Mouse (Mus musculus) Patski (cell line): Measurements from ENCODE around the gene Olfr124. TPM values are rescaled to one million over a fixed set of nuclear protein-coding genes. Genes with fewer than 3 reads are reported as not detected.

ENCODE experiments used
- ATAC-seq: fragments of 100-300 bp; one replicate; pipeline ENCODE4 v1.8.0; 2021
- CTCF ChIA-PET: fragments of 350-600 bp; sonication (Branson Sonifier 250); formaldehyde crosslinking; loops from one replicate; lab custom pipeline; 2022; ENCODE audit warnings: inconsistent platforms; lab: Charles Lee
- POLR2A ChIA-PET: fragments of 350-600 bp; sonication (Branson Sonifier 250); formaldehyde crosslinking; loops from one replicate; lab custom pipeline; 2022; ENCODE audit warnings: antibody characterized with exemption, inconsistent platforms; lab: Charles Lee
- DNase-seq: peaks from one replicate; pipeline ENCODE4 v3.0.0-alpha.2; 2011; ENCODE audit warnings: low read depth, low spot score
- H3K27me3 ChIP-seq: fragments of 371-371 bp; one replicate; pipeline ENCODE4 v1.5.1; 2021
- CTCF ChIP-seq: fragments of 100-300 bp; IDR thresholded peaks from one replicate; pipeline ENCODE4 v1.5.1; 2021
- in situ Hi-C: fragments of 300-500 bp; cut with MboI; formaldehyde crosslinking; loops from 3 replicates; pipeline ENCODE4 v1.11.1; 2018; ENCODE audit warnings: low pct_unique_long_range_greater_than_20kb, mixed read lengths
- polyA plus RNA-seq: library from polyadenylated mRNA; unstranded; gene quantifications from one replicate; pipeline ENCODE4 v1.2.3, GENCODE M21; 2021

Gene Olfr124
- polyA plus RNA-seq, result not detected

DNA sequence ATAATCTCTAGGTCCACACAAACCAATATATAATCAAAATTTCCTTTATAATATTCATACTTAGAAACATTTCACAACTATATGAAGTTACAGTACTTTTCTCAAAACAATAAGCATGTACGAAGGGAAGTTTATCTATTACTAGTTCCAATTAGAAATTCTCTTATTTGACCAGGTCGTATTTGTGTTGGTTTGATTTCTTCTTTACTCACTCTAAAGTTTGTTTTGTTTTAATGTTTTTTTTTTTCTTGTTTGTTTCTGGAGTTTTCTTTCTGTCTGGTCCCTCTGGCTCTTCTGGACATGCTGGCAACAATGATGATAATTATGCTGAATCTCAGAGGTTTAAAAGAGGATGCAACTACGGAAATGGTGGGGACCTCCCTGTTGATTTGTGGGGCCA lies at the start of gene Olfr124:
TSS of gene Olfr124 (plus strand) at position 301 of the 400 bp plus-strand sequence.
- H3K27me3 ChIP-seq, result no peaks in the 10 kb centered on the region
- ATAC-seq (no peak), DNase-seq (no peak)
- ChIA-PET POLR2A (no interaction called here), CTCF (no interaction called here)
- in situ Hi-C loops, result no loop called here
- TF ChIP-seq CTCF, result no peak

DNA sequence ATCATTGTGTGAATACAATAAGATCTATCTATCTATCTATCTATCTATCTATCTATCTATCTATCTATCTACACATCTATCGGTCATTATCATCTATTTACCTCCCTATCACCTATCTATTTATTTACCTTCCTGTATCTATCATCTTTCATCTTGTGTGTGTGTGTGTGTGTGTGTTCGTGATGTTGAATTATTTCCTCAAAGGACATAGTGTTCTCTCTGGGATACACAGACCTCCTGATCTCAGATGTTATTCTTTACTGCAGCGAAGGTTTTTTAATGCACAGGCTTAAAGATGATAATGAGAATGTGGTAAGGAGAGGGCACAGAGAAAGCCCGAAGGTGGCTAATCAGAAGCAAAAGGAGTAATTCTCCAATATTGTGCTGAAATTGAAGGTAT lies 31.4 kb upstream of the Olfr124 start, which contains the start of gene Olfr122:
TSS of gene Olfr122 (plus strand) at position 301 of the 400 bp plus-strand sequence.
- no peaks in the 10 kb centered on the region for H3K27me3 ChIP-seq
- DNase-seq, result no peak
- in situ Hi-C loops, result no loop called here
- ChIA-PET POLR2A (no interaction called here), CTCF (no interaction called here)
- ATAC-seq, result no peak
- no peak for TF ChIP-seq CTCF

DNA sequence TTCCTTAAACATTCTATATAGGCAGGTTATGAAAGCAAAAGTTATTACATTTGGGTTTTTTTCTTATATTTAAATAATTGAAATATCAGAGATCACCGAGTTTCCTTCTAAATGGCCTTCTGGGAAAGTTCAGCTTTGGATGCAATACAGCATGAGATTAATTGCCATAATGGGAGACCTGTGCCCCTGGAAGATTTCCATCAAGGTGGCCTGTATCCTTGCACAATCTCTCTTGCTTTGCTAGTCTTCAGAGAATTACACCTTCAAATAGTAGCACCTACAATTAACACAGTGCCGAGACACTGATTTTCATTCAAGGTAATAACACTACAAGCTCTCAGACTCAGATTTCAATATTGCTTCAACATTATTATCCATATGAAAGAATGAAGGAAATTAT lies 6.5 kb upstream of the Olfr124 start, which contains the start of gene Olfr123:
TSS of gene Olfr123 (plus strand) at position 301 of the 400 bp plus-strand sequence.
- DNase-seq (no peak), ATAC-seq (no peak)
- in situ Hi-C loops, result no loop called here
- POLR2A ChIA-PET, result no interaction called here
- no peak for TF ChIP-seq CTCF
- CTCF ChIA-PET, result no interaction called here
- no peaks in the 10 kb centered on the region for H3K27me3 ChIP-seq

DNA sequence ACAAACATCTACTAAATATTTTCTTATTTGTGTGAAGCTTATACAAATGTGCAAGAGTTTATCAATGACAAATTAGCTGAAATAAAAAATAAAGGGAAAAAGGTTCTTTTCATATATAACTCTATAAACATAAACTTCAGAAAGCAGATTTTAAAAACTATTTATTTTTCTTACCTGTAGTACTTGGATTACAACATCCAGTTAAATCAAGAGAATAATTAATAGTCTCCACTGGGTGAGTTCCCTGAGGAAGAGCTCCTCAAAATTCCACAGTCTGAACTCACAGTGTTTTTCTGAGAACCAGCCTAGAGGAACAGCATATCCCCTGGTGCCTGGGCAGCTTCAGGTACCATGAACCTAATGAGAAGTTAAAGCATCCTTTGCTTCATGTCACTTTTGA lies 33.0 kb downstream of the Olfr124 start, which contains the start of gene Olfr125:
TSS of gene Olfr125 (plus strand) at position 301 of the 400 bp plus-strand sequence.
- no peak for ATAC-seq
- POLR2A ChIA-PET, result no interaction called here
- in situ Hi-C loops, result no loop called here

DNA sequence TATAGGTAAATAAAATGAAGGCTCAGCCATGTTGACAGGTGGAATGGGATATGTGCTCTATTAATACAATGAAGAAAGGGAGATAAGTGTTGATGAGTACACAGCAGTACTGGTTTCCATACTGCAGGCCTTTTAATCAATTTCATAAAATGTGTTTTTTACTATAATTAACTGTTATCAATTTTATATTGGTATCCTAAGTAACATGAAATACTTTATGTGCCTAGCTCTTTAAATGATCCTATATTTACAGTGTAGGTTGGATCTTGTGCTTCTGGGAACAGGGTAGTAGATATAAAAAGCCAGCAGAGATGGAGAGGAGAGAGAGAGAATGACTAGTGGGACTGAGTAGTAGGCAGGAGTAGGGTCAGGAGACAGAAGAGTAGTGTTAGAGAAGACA lies 47.5 kb downstream of the Olfr124 start, which contains the start of gene Olfr126:
TSS of gene Olfr126 (plus strand) at position 301 of the 400 bp plus-strand sequence.
- CTCF ChIA-PET, result no interaction called here
- POLR2A ChIA-PET, result no interaction called here
- TF ChIP-seq CTCF, result no peak
- no peaks in the 10 kb centered on the region for H3K27me3 ChIP-seq
- ATAC-seq (no peak), DNase-seq (no peak)
- in situ Hi-C loops, result no loop called here

More for the DNA sequence above, 33.0 kb downstream of the Olfr124 start, which contains the start of gene Olfr125:
- CTCF ChIA-PET, result interaction anchor here (1.0 kb wide), 1 partner anchor 28 kb away, joined by 3 read pairs; no protein-coding TSS in a partner anchor
- TF ChIP-seq CTCF, result no peak
- DNase-seq, result no peak
- H3K27me3 ChIP-seq, result no peaks in the 10 kb centered on the region

Other genes starting within 250 kb of the Olfr124 start
- gene Olfr112, start 230.4 kb upstream of the Olfr124 start, polyA plus RNA-seq, result not detected
- gene Olfr113, start 222.2 kb upstream of the Olfr124 start, polyA plus RNA-seq, result not detected
- gene Olfr114, start 207.1 kb upstream of the Olfr124 start, polyA plus RNA-seq, result not detected
- not detected for gene Olfr115, start 172.8 kb upstream of the Olfr124 start, polyA plus RNA-seq
- not detected for gene Olfr116, start 172.7 kb upstream of the Olfr124 start, polyA plus RNA-seq
- not detected for gene Olfr117, start 136.1 kb upstream of the Olfr124 start, polyA plus RNA-seq
- 0.03 TPM for gene Olfr118, start 132.9 kb upstream of the Olfr124 start, polyA plus RNA-seq
- not detected for gene Olfr119, start 103.3 kb upstream of the Olfr124 start, polyA plus RNA-seq
- not detected for gene Olfr120, start 78.1 kb upstream of the Olfr124 start, polyA plus RNA-seq
- not detected for gene Olfr121, start 51.0 kb upstream of the Olfr124 start, polyA plus RNA-seq
- gene Olfr122, start 31.3 kb upstream of the Olfr124 start, polyA plus RNA-seq, result not detected
- not detected for gene Olfr123, start 6.4 kb upstream of the Olfr124 start, polyA plus RNA-seq
- not detected for gene Olfr125, start 33.1 kb downstream of the Olfr124 start, polyA plus RNA-seq
- gene Olfr126, start 47.6 kb downstream of the Olfr124 start, polyA plus RNA-seq, result not detected
- gene Olfr127, start 100.5 kb downstream of the Olfr124 start, polyA plus RNA-seq, result 0.08 TPM
- not detected for gene Olfr128, start 120.7 kb downstream of the Olfr124 start, polyA plus RNA-seq
- not detected for gene Olfr761, start 153.2 kb downstream of the Olfr124 start, polyA plus RNA-seq